Mouse (Mus musculus): ENCODE measurements at regions not wholly inside any gene's neighbourhood (a gene's known extent, or its start where the extent isn't known, plus 50 kb on each side); places are given as distances from the start of the nearest gene placed in this dataset.

GRCm38 (mm10) chr11:112546162-112546561 lies 235.9 kb upstream of the Sox9 start:
- Histone ChIP-seq H3K9ac (replicated peaks; ENCODE audit: low read depth, low read length) (no peak overlapping the region), H3K4me1 (ENCODE audit: control insufficient read depth, insufficient read depth) (no peaks in the 10 kb centered on the region), H3K4me3 (ENCODE audit: low read depth, low read length) (no peak overlapping the region), H3K27me3 (ENCODE audit: control insufficient read depth, insufficient read depth, low read length) (no peaks in the 10 kb centered on the region), H3K9me3 (replicated peaks; ENCODE audit: control insufficient read depth, low read length) (no peaks in the 10 kb centered on the region), H3K27ac (ENCODE audit: low read depth) (no peak overlapping the region), H3K36me3 (replicated peaks; ENCODE audit: control insufficient read depth, insufficient read depth, low read length) (no peaks in the 10 kb centered on the region), H3K4me2 (ENCODE audit: low read depth, low read length) (no peak overlapping the region)
- 70% methylated on average over 5 of the region's 5 CpGs for WGBS
- ATAC-seq (ENCODE audit: insufficient read depth, low read depth) (no peak), DNase-seq (ENCODE audit: low spot score) (no peak)
- no peak for TF ChIP-seq CTCF (IDR thresholded peaks at IDR 0.05; ENCODE audit: low read depth)
- TF ChIP-seq EP300 (IDR thresholded peaks at IDR 0.05; ENCODE audit: low read depth): no peak

- no peak overlapping the region for H3K4me3 ChIP-seq (ENCODE audit: low read depth, low read length)
- ATAC-seq (ENCODE audit: insufficient read depth, low read depth): no peak
- DNase-seq (ENCODE audit: low spot score): no peak
- WGBS: 80% methylated on average over 6 of the region's 6 CpGs
- no peak overlapping the region for H3K27ac ChIP-seq (ENCODE audit: low read depth)
- TF ChIP-seq CTCF (IDR thresholded peaks at IDR 0.05; ENCODE audit: low read depth) (no peak), EP300 (IDR thresholded peaks at IDR 0.05; ENCODE audit: low read depth) (no peak)
- H3K9ac ChIP-seq (replicated peaks; ENCODE audit: low read depth, low read length): no peak overlapping the region
- H3K9me3 ChIP-seq (replicated peaks; ENCODE audit: control insufficient read depth, low read length): no peaks in the 10 kb centered on the region
- H3K36me3 ChIP-seq (replicated peaks; ENCODE audit: control insufficient read depth, insufficient read depth, low read length): no peaks in the 10 kb centered on the region
- H3K4me2 ChIP-seq (ENCODE audit: low read depth, low read length): no peak overlapping the region
- no peaks in the 10 kb centered on the region for H3K4me1 ChIP-seq (ENCODE audit: control insufficient read depth, insufficient read depth)
- no peaks in the 10 kb centered on the region for H3K27me3 ChIP-seq (ENCODE audit: control insufficient read depth, insufficient read depth, low read length)
These were observed 229.2 kb upstream of the Sox9 start for GRCm38 (mm10) chr11:112552838-112553237.

- no peaks in the 10 kb centered on the region; the same call in 1 of the 2 replicates for H3K9me3 ChIP-seq (replicated peaks; ENCODE audit: control insufficient read depth, low read length)
- H3K27me3 ChIP-seq (ENCODE audit: control insufficient read depth, insufficient read depth, low read length): no peaks in the 10 kb centered on the region
- 83% methylated on average over 9 of the region's 9 CpGs for WGBS
- no peak overlapping the region for H3K9ac ChIP-seq (replicated peaks; ENCODE audit: low read depth, low read length)
- no peak overlapping the region for H3K27ac ChIP-seq (ENCODE audit: low read depth)
- no peak for ATAC-seq (ENCODE audit: insufficient read depth, low read depth)
- no peak overlapping the region for H3K4me2 ChIP-seq (ENCODE audit: low read depth, low read length)
- H3K36me3 ChIP-seq (replicated peaks; ENCODE audit: control insufficient read depth, insufficient read depth, low read length): no peaks in the 10 kb centered on the region
- no peak overlapping the region for H3K4me3 ChIP-seq (ENCODE audit: low read depth, low read length)
- no peaks in the 10 kb centered on the region for H3K4me1 ChIP-seq (ENCODE audit: control insufficient read depth, insufficient read depth)
- TF ChIP-seq EP300 (IDR thresholded peaks at IDR 0.05; ENCODE audit: low read depth) (no peak), CTCF (IDR thresholded peaks at IDR 0.05; ENCODE audit: low read depth) (no peak)
- DNase-seq (ENCODE audit: low spot score): no peak
These were observed 219.0 kb upstream of the Sox9 start for GRCm38 (mm10) chr11:112563027-112563426.

- Histone ChIP-seq H3K4me3 (ENCODE audit: low read depth, low read length) (no peak overlapping the region), H3K4me2 (ENCODE audit: low read depth, low read length) (no peak overlapping the region), H3K27me3 (ENCODE audit: control insufficient read depth, insufficient read depth, low read length) (no peaks in the 10 kb centered on the region), H3K9me3 (replicated peaks; ENCODE audit: control insufficient read depth, low read length) (no peaks in the 10 kb centered on the region), H3K36me3 (replicated peaks; ENCODE audit: control insufficient read depth, insufficient read depth, low read length) (no peaks in the 10 kb centered on the region), H3K4me1 (ENCODE audit: control insufficient read depth, insufficient read depth) (no peaks in the 10 kb centered on the region), H3K9ac (replicated peaks; ENCODE audit: low read depth, low read length) (no peak overlapping the region), H3K27ac (ENCODE audit: low read depth) (no peak overlapping the region)
- ATAC-seq (ENCODE audit: insufficient read depth, low read depth) (no peak), DNase-seq (ENCODE audit: low spot score) (no peak)
- 20% methylated on average over 1 of the region's 1 CpGs for WGBS
- no peak for TF ChIP-seq EP300 (IDR thresholded peaks at IDR 0.05; ENCODE audit: low read depth)
- no peak for TF ChIP-seq CTCF (IDR thresholded peaks at IDR 0.05; ENCODE audit: low read depth)
These were observed 217.3 kb upstream of the Sox9 start for GRCm38 (mm10) chr11:112564706-112565215.

- Histone ChIP-seq H3K9ac (replicated peaks; ENCODE audit: low read depth, low read length) (no peak overlapping the region), H3K4me1 (ENCODE audit: control insufficient read depth, insufficient read depth) (no peaks in the 10 kb centered on the region), H3K27me3 (ENCODE audit: control insufficient read depth, insufficient read depth, low read length) (no peaks in the 10 kb centered on the region), H3K27ac (ENCODE audit: low read depth) (no peak overlapping the region), H3K9me3 (replicated peaks; ENCODE audit: control insufficient read depth, low read length) (no peaks in the 10 kb centered on the region), H3K4me2 (ENCODE audit: low read depth, low read length) (no peak overlapping the region), H3K4me3 (ENCODE audit: low read depth, low read length) (no peak overlapping the region), H3K36me3 (replicated peaks; ENCODE audit: control insufficient read depth, insufficient read depth, low read length) (no peaks in the 10 kb centered on the region)
- ATAC-seq (ENCODE audit: insufficient read depth, low read depth): no peak
- TF ChIP-seq EP300 (IDR thresholded peaks at IDR 0.05; ENCODE audit: low read depth): no peak
- no peak for TF ChIP-seq CTCF (IDR thresholded peaks at IDR 0.05; ENCODE audit: low read depth)
- 81% methylated on average over 3 of the region's 3 CpGs for WGBS
- no peak for DNase-seq (ENCODE audit: low spot score)
These were observed 216.0 kb upstream of the Sox9 start for GRCm38 (mm10) chr11:112566071-112566470.

- no peak overlapping the region for H3K4me2 ChIP-seq (ENCODE audit: low read depth, low read length)
These were observed 194.6 kb upstream of the Sox9 start for GRCm38 (mm10) chr11:112587386-112587785.

More at GRCm38 (mm10) chr11:112587386-112587785, 194.6 kb upstream of the Sox9 start:
- Histone ChIP-seq H3K9me3 (replicated peaks; ENCODE audit: control insufficient read depth, low read length) (peaks cover 5% of the 10 kb centered on the region; the same call in 1 of the 2 replicates), H3K9ac (replicated peaks; ENCODE audit: low read depth, low read length) (no peak overlapping the region), H3K27me3 (ENCODE audit: control insufficient read depth, insufficient read depth, low read length) (no peaks in the 10 kb centered on the region), H3K4me3 (ENCODE audit: low read depth, low read length) (no peak overlapping the region), H3K36me3 (replicated peaks; ENCODE audit: control insufficient read depth, insufficient read depth, low read length) (no peaks in the 10 kb centered on the region), H3K27ac (ENCODE audit: low read depth) (no peak overlapping the region), H3K4me1 (ENCODE audit: control insufficient read depth, insufficient read depth) (no peaks in the 10 kb centered on the region)
- DNase-seq (ENCODE audit: low spot score) (no peak), ATAC-seq (ENCODE audit: insufficient read depth, low read depth) (no peak)
- TF ChIP-seq CTCF (IDR thresholded peaks at IDR 0.05; ENCODE audit: low read depth) (no peak), EP300 (IDR thresholded peaks at IDR 0.05; ENCODE audit: low read depth) (no peak)
